Mouse (Mus musculus) thymus, postnatal 25 days (tissue): ENCODE results near the gene Sgca.
"Not testable (repeated sequence)": the region's sequence is repeated elsewhere in the genome, so short reads cannot be mapped to it uniquely, and the experiment has no call there.

Experiments used
- DNase-seq: peaks from one replicate; pipeline ENCODE4 v3.0.0; 2022

Gene Sgca

GRCm38 (mm10) chr11:94986435-94986834, 10.3 kb upstream of the Sgca start:
- no peak for DNase-seq

GRCm38 (mm10) chr11:94985822-94986221, 9.7 kb upstream of the Sgca start:
- DNase-seq = no peak

GRCm38 (mm10) chr11:94985140-94985539, 9.0 kb upstream of the Sgca start:
- DNase-seq = no peak

- DNase-seq = no peak
Measured at GRCm38 (mm10) chr11:94979462-94980179, 3.5 kb upstream of the Sgca start.

GRCm38 (mm10) chr11:94978947-94979346, 2.8 kb upstream of the Sgca start:
- peak; percentile 97 for DNase-seq

- no peak for DNase-seq
Measured at GRCm38 (mm10) chr11:94978178-94978915, 2.2 kb upstream of the Sgca start.

GRCm38 (mm10) chr11:94974951-94975350, 1.2 kb downstream of the Sgca start:
- DNase-seq = no peak

- DNase-seq = no peak
Measured at GRCm38 (mm10) chr11:94973313-94973712, 2.8 kb downstream of the Sgca start.

GRCm38 (mm10) chr11:94972887-94973286, 3.2 kb downstream of the Sgca start:
- no peak for DNase-seq

- no peak for DNase-seq
Measured at GRCm38 (mm10) chr11:94971895-94972615, 4.1 kb downstream of the Sgca start.

- peak; percentile 56 for DNase-seq
Measured at GRCm38 (mm10) chr11:94970210-94970943, 5.8 kb downstream of the Sgca start.

GRCm38 (mm10) chr11:94969709-94970108, 6.4 kb downstream of the Sgca start:
- DNase-seq = not testable (repeated sequence)

- no peak for DNase-seq
Measured at GRCm38 (mm10) chr11:94968187-94968586, 7.9 kb downstream of the Sgca start.

GRCm38 (mm10) chr11:94967419-94967818, 8.7 kb downstream of the Sgca start, which contains the start of gene Hils1:
TSS of gene Hils1 (plus strand) at chr11:94967593.
- DNase-seq = no peak

GRCm38 (mm10) chr11:94962534-94963101, 13.5 kb downstream of the Sgca start:
- DNase-seq = no peak

GRCm38 (mm10) chr11:94958065-94958858, 17.9 kb downstream of the Sgca start:
- no peak for DNase-seq

- no peak for DNase-seq
Measured at GRCm38 (mm10) chr11:94957693-94958064, 18.4 kb downstream of the Sgca start.

GRCm38 (mm10) chr11:94955103-94955502, 21.0 kb downstream of the Sgca start:
- DNase-seq = no peak

- no peak for DNase-seq
Measured at GRCm38 (mm10) chr11:94952169-94952568, 24.0 kb downstream of the Sgca start.

- no peak for DNase-seq
Measured at GRCm38 (mm10) chr11:94945236-94945635, 30.9 kb downstream of the Sgca start.

- DNase-seq = peak; percentile 28
Measured at GRCm38 (mm10) chr11:94944295-94944694, 31.8 kb downstream of the Sgca start.

GRCm38 (mm10) chr11:94943054-94943453, 33.1 kb downstream of the Sgca start:
- no peak for DNase-seq
